Mouse (Mus musculus): ENCODE data around the gene Sectm1a.
A peak's percentile ranks its signal among the peaks of the same experiment; 100 is the strongest.
"Not testable (repeated sequence)": the region's sequence is repeated elsewhere in the genome, so short reads cannot be mapped to it uniquely, and the experiment has no call there.

Sectm1a gene

DNA sequence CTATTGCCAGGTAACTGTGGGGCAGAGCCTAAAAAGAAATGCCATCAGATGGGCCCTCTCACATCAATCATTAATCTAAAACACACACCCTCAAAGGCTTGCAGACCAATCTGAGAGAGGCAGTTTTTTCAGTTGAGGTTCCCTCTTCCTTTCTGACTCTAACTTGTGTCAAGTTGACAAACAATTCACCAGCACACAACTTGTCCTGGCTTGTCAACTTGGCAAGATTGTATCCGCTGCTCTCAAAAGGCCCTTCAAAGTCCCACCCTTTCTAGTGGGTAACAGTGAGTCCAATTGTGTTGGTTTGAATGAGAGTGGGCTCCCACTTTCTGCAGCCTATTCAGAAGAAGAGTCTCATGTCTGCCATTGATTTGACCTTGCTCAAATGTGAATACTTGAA is 35.7 kb downstream of the Sectm1a start:
- DNase-seq: no peak

DNA sequence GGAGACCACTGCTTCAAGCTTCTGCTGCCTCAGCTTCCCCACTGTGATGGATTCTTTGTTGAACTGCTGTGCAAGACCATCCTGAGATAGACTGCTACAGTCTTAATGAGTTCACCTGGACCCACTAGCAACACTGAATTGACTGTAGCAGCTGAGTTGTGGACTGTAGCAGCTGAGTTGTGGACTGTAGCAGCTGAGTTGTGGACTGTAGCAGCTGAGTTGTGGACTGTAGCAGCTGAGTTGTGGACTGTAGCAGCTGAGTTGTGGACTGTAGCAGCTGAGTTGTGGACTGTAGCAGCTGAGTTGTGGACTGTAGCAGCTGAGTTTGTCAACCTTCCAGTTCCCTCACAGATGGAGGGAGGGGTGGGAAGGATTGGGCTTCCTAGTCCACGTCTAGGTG is 38.0 kb downstream of the Sectm1a start:
- not testable (repeated sequence) for DNase-seq

DNA sequence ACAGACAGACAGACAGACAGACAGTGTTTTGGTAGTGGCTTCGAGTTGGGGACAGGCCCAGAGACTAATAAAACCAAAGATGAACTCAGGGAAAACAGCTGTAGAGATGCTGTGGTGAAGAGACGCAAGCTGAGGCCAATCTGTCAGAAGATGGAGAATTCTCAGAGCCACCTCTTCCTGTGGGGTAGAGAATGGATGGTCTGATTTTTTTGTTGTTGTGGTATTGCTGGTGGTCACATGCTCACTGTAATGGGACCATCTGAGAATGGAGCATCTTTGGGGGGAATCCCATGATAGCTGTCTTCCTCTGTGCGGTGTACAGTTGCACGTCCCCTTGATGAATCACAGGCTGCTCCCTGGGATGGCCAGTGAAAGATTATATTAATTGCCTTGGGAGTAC is 38.5 kb downstream of the Sectm1a start:
- no peak for DNase-seq

DNA sequence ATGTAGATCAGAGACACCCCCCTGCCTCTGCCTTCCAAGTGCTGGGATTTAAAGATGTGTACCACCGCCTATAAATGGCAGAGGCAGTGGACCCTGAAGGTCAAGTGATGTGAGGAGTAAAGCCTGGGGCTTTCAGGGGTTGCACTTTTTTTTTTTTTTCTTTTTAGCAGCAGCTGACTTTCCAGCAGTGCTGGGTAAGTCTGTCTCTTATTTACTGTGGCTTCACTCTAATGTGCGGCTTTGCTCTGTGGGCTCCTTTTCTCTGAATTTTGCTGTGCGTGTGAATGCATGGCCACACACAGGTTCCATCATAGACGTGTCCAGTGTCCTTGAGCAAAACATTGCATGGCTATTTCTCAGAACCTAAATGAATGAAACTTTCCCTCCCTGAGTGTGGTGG is 39.4 kb downstream of the Sectm1a start:
- no peak for DNase-seq

DNA sequence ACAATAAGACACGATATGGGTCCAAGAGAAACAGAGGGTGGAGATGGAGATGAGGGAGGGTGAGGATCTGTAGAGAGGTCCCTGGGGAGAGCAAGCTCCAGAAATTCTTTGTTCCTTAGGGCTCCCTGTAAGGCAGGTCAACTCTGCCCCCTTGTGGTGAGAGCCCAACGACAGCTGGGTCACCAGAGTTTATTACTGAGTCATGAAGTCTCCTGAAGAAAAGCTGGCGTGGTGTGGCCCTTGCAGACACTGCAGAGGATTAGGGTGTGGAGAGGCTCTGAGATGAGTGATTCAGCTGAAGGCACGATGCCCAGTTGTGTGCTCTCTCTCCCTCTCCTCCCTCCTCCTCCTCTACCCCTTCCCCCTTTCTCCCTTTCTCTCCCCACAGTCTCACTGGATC is 39.8 kb downstream of the Sectm1a start:
- peak; percentile 42 to 72 for DNase-seq

DNA sequence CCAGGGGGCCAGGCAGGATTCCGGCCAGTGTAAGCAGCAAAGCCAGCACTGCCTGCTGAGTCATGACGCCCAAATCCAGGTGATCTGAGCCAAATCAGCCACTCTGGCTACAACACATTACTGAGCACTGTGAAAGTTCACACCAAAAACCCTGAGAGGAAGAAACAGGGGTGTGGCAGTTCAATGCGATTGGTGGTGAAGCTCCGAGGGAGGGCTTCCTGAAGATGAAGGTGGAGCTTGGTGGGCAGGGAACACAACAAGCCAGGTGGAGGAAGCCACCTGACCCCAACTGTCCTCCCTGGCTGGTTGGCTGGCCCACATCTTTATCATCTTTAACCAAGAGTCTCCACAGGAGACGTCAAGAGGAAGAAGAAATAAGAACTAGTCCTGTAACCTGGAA is 41.7 kb downstream of the Sectm1a start, which contains the start of gene Cd7:
Gene Cd7 (minus strand): TSS at position 117 of the 400 bp plus-strand sequence.
- no peak for DNase-seq

DNA sequence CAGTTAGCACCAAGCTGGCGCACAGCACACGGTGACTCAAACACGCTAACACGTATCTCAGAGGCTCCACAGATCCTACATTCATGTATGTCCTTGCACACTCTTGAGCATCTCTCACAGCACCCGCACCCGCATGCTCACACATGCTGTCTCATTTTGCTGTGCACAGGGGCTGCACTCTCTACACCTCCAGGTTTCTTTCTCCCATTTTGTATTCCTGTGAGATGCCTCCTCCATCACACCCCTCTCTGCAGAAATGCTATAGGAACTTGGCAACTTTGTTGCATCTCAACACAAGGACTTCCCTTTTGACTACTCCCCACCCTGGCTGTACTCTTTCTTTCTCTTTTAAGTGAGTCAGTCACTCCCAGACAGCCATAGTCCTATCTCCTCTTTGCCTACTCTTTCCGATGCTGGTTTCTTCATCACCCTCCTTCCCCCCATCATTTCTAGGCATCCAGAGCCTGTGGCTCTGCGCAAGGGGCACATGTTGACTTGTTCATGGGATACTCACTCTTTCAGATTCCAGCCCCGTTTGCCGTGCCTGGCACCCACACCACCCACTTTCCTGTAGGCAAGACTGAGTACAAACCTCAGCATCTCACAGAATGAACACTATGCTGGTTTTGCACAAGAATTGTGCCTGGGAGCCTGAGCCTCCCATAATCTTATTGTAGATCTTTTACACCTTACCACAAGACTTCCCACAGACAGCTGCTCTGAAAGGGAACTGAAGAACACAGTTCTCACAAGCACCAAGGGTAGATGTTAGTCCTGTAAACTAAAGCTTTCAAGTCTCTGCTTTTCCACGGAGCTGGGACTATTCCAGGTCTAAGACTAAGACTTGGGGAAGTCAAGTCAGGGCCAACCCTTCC is 42.4 kb downstream of the Sectm1a start:
- no peak for DNase-seq

DNA sequence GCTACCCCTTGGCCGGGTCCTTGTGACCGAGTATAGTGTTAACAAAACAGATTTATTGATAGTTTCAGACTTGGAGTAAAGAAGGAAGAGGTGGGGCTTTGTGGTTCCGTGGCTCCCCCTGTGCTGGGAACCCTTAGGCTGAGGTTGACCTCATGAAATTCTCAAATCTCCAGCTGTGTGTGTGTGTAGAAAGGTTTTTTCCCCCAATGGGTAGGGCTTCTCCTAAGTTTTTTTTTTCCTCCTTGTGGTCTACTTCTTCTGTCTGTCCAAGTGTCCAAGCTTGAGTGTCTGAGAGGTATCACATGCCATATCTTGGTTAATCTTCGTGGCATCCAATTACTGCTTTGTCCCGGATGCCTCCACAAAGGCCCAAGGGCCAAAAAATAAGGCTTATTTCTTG is 47.9 kb downstream of the Sectm1a start:
- no peak for DNase-seq

DNA sequence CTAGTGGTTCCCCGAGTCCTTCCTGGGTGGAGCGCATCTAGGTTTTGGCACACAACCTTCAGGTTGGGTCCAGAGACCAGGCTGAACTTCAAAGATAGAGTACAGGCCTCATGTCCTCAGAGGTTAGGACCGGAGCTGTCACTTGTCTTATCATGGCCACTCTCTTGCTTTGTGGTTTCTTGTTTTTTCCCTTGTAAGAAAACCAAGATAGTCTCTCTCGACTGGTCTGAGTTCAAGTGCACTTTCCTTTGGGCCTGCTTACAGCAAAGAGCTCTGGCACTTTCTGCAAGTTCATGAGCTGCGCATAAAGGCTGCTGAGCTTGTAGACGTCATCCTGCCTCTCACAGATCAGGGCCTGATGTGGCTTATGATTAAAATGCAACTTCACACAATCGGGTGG is 53.8 kb downstream of the Sectm1a start:
- DNase-seq: no peak

DNA sequence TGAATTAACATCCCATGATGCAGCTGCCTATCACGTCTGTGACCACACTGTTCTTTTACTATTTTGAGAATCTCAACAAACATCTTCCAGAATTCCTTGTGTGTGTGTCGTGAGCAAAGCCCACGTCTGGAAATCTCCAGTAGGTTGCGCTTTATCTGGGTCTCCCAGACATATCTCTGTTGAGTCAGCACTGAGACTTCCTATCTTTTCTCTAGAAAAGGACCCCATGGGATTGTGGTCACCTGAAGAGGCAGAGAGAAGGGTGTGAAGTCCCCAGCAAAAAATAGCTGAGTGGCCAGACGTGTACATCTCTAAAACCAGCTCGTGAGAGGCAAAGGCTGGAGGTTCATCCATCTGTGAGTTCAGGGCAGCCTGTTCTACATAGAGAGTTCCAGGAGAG is 56.9 kb downstream of the Sectm1a start:
- no peak for DNase-seq

DNA sequence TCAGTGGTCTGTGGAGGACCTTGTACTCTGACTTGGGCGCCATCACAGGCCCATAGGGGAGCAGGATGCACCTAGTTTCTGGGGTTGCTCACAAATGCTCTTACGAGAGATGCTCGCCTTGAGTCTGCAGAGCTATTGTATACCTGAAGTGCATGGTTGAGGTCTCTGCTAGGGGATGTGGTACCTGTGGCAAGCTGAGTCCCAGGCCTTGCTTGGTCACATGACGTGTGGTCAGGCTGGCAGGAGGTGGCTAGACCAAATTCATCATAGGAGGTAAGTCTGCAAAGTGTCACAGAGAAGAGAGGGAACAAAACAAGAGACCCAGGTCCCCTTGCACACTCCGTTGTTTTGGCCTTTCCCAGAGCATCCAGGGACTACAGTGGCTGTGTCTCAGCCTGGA is 61.5 kb downstream of the Sectm1a start:
- DNase-seq: no peak

DNA sequence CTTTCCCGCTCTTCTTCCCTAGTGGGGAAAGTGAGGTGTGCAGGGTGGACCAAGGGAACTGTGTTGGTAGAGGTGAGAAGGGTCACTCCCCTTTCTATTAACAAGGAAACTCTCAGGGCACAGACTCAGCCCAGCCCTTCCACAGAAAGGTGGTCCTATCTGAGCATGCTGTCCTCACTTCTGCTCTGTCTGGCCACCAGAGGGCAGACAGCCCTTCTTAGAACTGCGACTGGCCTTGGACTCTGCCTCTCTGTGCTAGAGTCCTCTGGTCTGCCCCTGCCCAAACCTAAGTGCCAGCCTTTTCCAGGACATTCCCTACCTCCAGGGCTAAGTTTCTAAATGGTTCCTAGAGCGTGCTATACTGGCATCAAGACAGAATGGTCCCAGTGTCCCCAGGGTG is 63.3 kb downstream of the Sectm1a start:
- DNase-seq: peak; percentile 17 to 45

All from spleen, adult 18-20 months (tissue).